Mouse (Mus musculus) testis, adult 2 months (tissue): ENCODE data around the gene Tra2a.

Source experiments
- CTCF ChIP-seq: fragments of 200-500 bp; IDR thresholded peaks from 2 replicates; pipeline ENCODE4 v1.5.1; 2012; ENCODE audit warnings: low read depth, mild to moderate bottlenecking, inconsistent platforms, low read length, moderate library complexity; ENCODE audit not compliant: control insufficient read depth, insufficient read depth, insufficient replicate concordance
- POLR2A ChIP-seq: fragments of 200-500 bp; IDR thresholded peaks from 2 replicates; pipeline ENCODE4 v1.6.1; 2012; ENCODE audit warnings: low read depth, mild to moderate bottlenecking, inconsistent platforms, low read length, moderate library complexity; ENCODE audit not compliant: control insufficient read depth

GRCm38 (mm10) chr6:49215748-49216585, 47.9 kb downstream of the Tra2a start:
- no peak for TF ChIP-seq CTCF
- no peak for TF ChIP-seq POLR2A
